Mouse (Mus musculus) spleen, adult 2 months (tissue): Measurements from ENCODE around the gene Atp2c2. TPM values are rescaled to one million over a fixed set of nuclear protein-coding genes. Genes with fewer than 3 reads are reported as not detected.

Source experiments
- DNase-seq, 2 experiments: peaks; one replicate each; pipeline versions ENCODE4 v3.0.0 to v3.0.0-alpha.2; 2012 to 2021; ENCODE audit warnings: low spot score in 2 of 2, low read depth in 1 of 2
- H3K27ac ChIP-seq: fragments of 200-500 bp; 2 replicates; pipeline ENCODE4 v1.5.1; 2012; ENCODE audit warnings: low read length, inconsistent platforms; ENCODE audit not compliant: insufficient read depth
- H3K27me3 ChIP-seq: fragments of 200-500 bp; 2 replicates; pipeline ENCODE4 v1.6.1; 2012; ENCODE audit warnings: mild to moderate bottlenecking, moderate library complexity, low read length, inconsistent platforms; ENCODE audit not compliant: control insufficient read depth, insufficient read depth
- H3K36me3 ChIP-seq: fragments of 200-500 bp; 2 replicates; pipeline ENCODE4 v1.6.1; 2012; ENCODE audit warnings: mild to moderate bottlenecking, low read length, inconsistent platforms; ENCODE audit not compliant: control insufficient read depth, insufficient read depth
- H3K4me1 ChIP-seq: fragments of 200-500 bp; 2 replicates; pipeline ENCODE4 v1.6.1; 2011; ENCODE audit warnings: inconsistent platforms; ENCODE audit not compliant: control insufficient read depth, insufficient read depth, insufficient read length
- H3K4me3 ChIP-seq: fragments of 200-500 bp; 2 replicates; pipeline ENCODE4 v1.5.1; 2011; ENCODE audit warnings: mild to moderate bottlenecking, inconsistent platforms; ENCODE audit not compliant: insufficient read depth, insufficient read length; ENCODE audit errors: extremely low read depth
- CTCF ChIP-seq: fragments of 200-500 bp; IDR thresholded peaks from 2 replicates; pipeline ENCODE4 v1.5.1; 2011; ENCODE audit warnings: mild to moderate bottlenecking, inconsistent platforms; ENCODE audit not compliant: insufficient read depth, insufficient read length, insufficient replicate concordance; ENCODE audit errors: extremely low read depth
- POLR2A ChIP-seq: fragments of 200-500 bp; IDR thresholded peaks from 2 replicates; pipeline ENCODE4 v1.6.1; 2011; ENCODE audit warnings: low read depth, low read length, inconsistent platforms
- WGBS: fragments of 180-500 bp; shearing (Covaris S2); methylation state at CpG from one replicate; pipeline ENCODE4 v1.1.7; 2018; 5-methylcytosine and 5-hydroxymethylcytosine counted together
- polyA plus RNA-seq: library from polyadenylated mRNA; depleted of rRNA; stranded (reverse); fragments of >200 nt; gene quantifications from 2 replicates; pipeline ENCODE4 v1.2.3, GENCODE M21; 2012

Gene Atp2c2
- polyA plus RNA-seq, 1 experiment: 0.28 TPM

GRCm38 (mm10) chr8:119666219-119666951 lies 33.4 kb upstream of the Atp2c2 start, which contains the start of gene Wfdc1:
Gene Wfdc1, plus strand, starts transcription at chr8:119666365.
- DNase-seq: no peak
- TF ChIP-seq POLR2A (no peak), CTCF (no peak)
- 13% methylated on average over 14 of the region's 14 CpGs for WGBS

GRCm38 (mm10) chr8:119668447-119668846 lies 31.4 kb upstream of the Atp2c2 start:
- no peak for DNase-seq
- WGBS: 77% methylated on average over 9 of the region's 9 CpGs
- no peak for TF ChIP-seq POLR2A
- Histone ChIP-seq H3K36me3 (no peaks in the 10 kb centered on the region), H3K27ac (no peak overlapping the region), H3K27me3 (no peaks in the 10 kb centered on the region), H3K4me1 (no peaks in the 10 kb centered on the region), H3K4me3 (no peak overlapping the region)

More at GRCm38 (mm10) chr8:119666219-119666951, 33.4 kb upstream of the Atp2c2 start, which contains the start of gene Wfdc1:
- Histone ChIP-seq H3K36me3 (no peaks in the 10 kb centered on the region), H3K4me1 (no peaks in the 10 kb centered on the region; the same call in 1 of the 2 replicates), H3K27ac (no peak within 1 kb of the TSS), H3K4me3 (no peak within 1 kb of the TSS), H3K27me3 (no peaks in the 10 kb centered on the region)

GRCm38 (mm10) chr8:119669284-119669683 lies 30.5 kb upstream of the Atp2c2 start:
- H3K36me3 ChIP-seq: no peaks in the 10 kb centered on the region
- peak; percentile 19; the same call in 1 of the 2 replicates for TF ChIP-seq CTCF
- TF ChIP-seq POLR2A: no peak
- no peaks in the 10 kb centered on the region for H3K27me3 ChIP-seq
- no peak for DNase-seq
- no peak overlapping the region for H3K4me3 ChIP-seq
- H3K27ac ChIP-seq: no peak overlapping the region
- no peaks in the 10 kb centered on the region for H3K4me1 ChIP-seq
- 55% methylated on average over 12 of the region's 12 CpGs for WGBS

GRCm38 (mm10) chr8:119670419-119671091 lies 29.3 kb upstream of the Atp2c2 start:
- no peak overlapping the region for H3K27ac ChIP-seq
- H3K27me3 ChIP-seq: no peaks in the 10 kb centered on the region
- TF ChIP-seq CTCF: no peak
- TF ChIP-seq POLR2A: no peak
- no peaks in the 10 kb centered on the region for H3K36me3 ChIP-seq
- H3K4me3 ChIP-seq: no peak overlapping the region
- DNase-seq: no peak
- 71% methylated on average over 16 of the region's 16 CpGs for WGBS
- H3K4me1 ChIP-seq: no peaks in the 10 kb centered on the region

- Histone ChIP-seq H3K4me3 (no peak overlapping the region), H3K36me3 (no peaks in the 10 kb centered on the region), H3K4me1 (no peaks in the 10 kb centered on the region), H3K27me3 (no peaks in the 10 kb centered on the region), H3K27ac (no peak overlapping the region)
- no peak for TF ChIP-seq POLR2A
- no peak for TF ChIP-seq CTCF
- no peak for DNase-seq
- 85% methylated on average over 11 of the region's 11 CpGs for WGBS
These were observed 25.7 kb upstream of the Atp2c2 start for GRCm38 (mm10) chr8:119673976-119674555.

- WGBS: 90% methylated on average over 5 of the region's 5 CpGs
- no peaks in the 10 kb centered on the region for H3K27me3 ChIP-seq
- no peak for DNase-seq
- H3K27ac ChIP-seq: no peak overlapping the region
- H3K4me1 ChIP-seq: no peaks in the 10 kb centered on the region
- H3K36me3 ChIP-seq: no peaks in the 10 kb centered on the region
- H3K4me3 ChIP-seq: no peak overlapping the region
- TF ChIP-seq CTCF (no peak), POLR2A (no peak)
These were observed 24.4 kb upstream of the Atp2c2 start for GRCm38 (mm10) chr8:119675457-119675856.
